Mouse (Mus musculus) limb, embryonic 10.5 days (tissue): ENCODE measurements around the gene Lrit3. TPM values are rescaled to one million over a fixed set of nuclear protein-coding genes. Genes with fewer than 3 reads are reported as not detected.

Experiments used
- DNase-seq: peaks from one replicate; pipeline ENCODE4 v3.0.0-alpha.2; 2017; ENCODE audit warnings: low spot score
- H3K27ac ChIP-seq: fragments of 300-500 bp; sonication (generic); 2 replicates; pipeline ENCODE4 v1.5.1; 2016; ENCODE audit warnings: mild to moderate bottlenecking
- H3K27me3 ChIP-seq: fragments of 300-500 bp; sonication (generic); 2 replicates; pipeline ENCODE4 v1.6.1; 2016; ENCODE audit warnings: low read depth, mild to moderate bottlenecking; ENCODE audit not compliant: poor library complexity, severe bottlenecking
- H3K36me3 ChIP-seq: fragments of 300-500 bp; sonication (generic); 2 replicates; pipeline ENCODE4 v1.6.1; 2016; ENCODE audit warnings: mild to moderate bottlenecking, moderate library complexity
- H3K4me1 ChIP-seq: fragments of 300-500 bp; sonication (generic); 2 replicates; pipeline ENCODE4 v1.6.1; 2016
- H3K4me3 ChIP-seq: fragments of 300-500 bp; sonication (generic); 2 replicates; pipeline ENCODE4 v1.5.1; 2016; ENCODE audit warnings: mild to moderate bottlenecking, moderate library complexity
- H3K9me3 ChIP-seq: fragments of 300-500 bp; sonication (generic); replicated peaks from 2 replicates; pipeline ENCODE4 v1.6.1; 2016; ENCODE audit warnings: mild to moderate bottlenecking
- WGBS: fragments of 180-500 bp; shearing (Covaris S2); methylation state at CpG from one replicate; pipeline ENCODE4 v1.1.7; 2016; 5-methylcytosine and 5-hydroxymethylcytosine counted together
- polyA plus RNA-seq: library from polyadenylated mRNA; unstranded; fragments of >200 nt; fragmentation: Nextera tagmentation; extraction: Ambion mirVana; gene quantifications from 2 replicates; pipeline ENCODE4 v1.2.1, GENCODE M21; 2016

Gene Lrit3
- polyA plus RNA-seq: not detected in 2 replicates

DNA sequence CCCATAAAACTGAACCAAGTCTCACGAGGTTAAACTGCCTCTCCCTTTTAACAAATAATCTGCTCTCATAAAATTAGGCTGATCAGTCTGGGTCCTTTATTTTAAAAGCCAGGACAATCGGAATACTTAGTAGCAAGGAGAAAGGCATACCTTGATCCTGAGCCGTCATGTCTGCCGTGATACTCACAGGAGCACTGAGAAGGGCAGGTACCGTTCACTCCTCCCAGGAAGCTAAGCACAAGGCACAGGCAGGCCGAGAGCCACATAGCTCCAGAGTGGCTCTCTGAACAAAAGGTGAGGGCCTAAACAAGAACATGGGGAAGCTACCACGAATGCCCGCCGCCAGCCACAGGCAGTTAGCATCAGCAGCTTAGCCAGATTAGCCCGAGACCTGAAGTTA is at the start of gene Lrit3:
TSS of gene Lrit3 (minus strand) at position 266 of the 400 bp plus-strand sequence.
- Histone ChIP-seq H3K27ac (no peak within 1 kb of the TSS), H3K9me3 (no peaks in the 10 kb centered on the region), H3K36me3 (no peaks in the 10 kb centered on the region), H3K27me3 (no peaks in the 10 kb centered on the region), H3K4me1 (no peaks in the 10 kb centered on the region), H3K4me3 (no peak within 1 kb of the TSS)
- WGBS: 80% methylated on average over 10 of the region's 10 CpGs
- DNase-seq: no peak

DNA sequence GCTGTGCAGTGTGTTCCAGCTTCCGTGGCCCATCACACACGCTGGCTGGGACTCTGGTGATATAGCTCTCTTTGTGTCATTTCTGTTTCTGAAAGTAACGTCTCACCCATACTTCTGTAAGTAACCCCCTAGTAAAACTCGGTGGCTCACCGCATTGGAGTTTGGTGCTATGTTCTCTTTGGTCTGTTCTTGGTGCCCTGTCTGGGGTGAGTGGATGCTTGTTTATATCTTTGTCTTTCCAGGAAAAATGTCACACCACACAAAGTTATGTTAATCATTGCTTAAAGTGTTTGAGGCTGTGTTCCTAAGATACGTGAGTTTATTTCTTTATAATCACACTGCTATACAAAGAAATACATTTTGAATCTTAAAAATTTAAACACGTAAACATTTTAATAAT is 43.0 kb upstream of the Lrit3 start:
- Histone ChIP-seq H3K27ac (no peak overlapping the region), H3K27me3 (no peaks in the 10 kb centered on the region), H3K4me3 (no peak overlapping the region), H3K4me1 (no peaks in the 10 kb centered on the region), H3K36me3 (no peaks in the 10 kb centered on the region), H3K9me3 (no peaks in the 10 kb centered on the region)
- WGBS: 88% methylated on average over 7 of the region's 7 CpGs
- no peak for DNase-seq

- no peaks in the 10 kb centered on the region for H3K4me1 ChIP-seq
- H3K36me3 ChIP-seq: no peaks in the 10 kb centered on the region
- WGBS: 87% methylated on average over 2 of the region's 2 CpGs
Observed at GRCm38 (mm10) chr3:129845868-129846267, 42.0 kb upstream of the Lrit3 start.

GRCm38 (mm10) chr3:129838017-129838416 is 34.2 kb upstream of the Lrit3 start:
- H3K4me3 ChIP-seq: no peak overlapping the region
- DNase-seq: no peak
- H3K9me3 ChIP-seq: no peaks in the 10 kb centered on the region
- no peaks in the 10 kb centered on the region for H3K27me3 ChIP-seq
- H3K4me1 ChIP-seq: no peaks in the 10 kb centered on the region
- H3K36me3 ChIP-seq: no peaks in the 10 kb centered on the region
- 46% methylated on average over 7 of the region's 7 CpGs for WGBS
- no peak overlapping the region for H3K27ac ChIP-seq

More at GRCm38 (mm10) chr3:129845868-129846267, 42.0 kb upstream of the Lrit3 start:
- Histone ChIP-seq H3K9me3 (no peaks in the 10 kb centered on the region), H3K27ac (no peak overlapping the region), H3K27me3 (no peaks in the 10 kb centered on the region), H3K4me3 (no peak overlapping the region)
- no peak for DNase-seq

- 89% methylated on average over 6 of the region's 6 CpGs for WGBS
- no peaks in the 10 kb centered on the region for H3K36me3 ChIP-seq
- H3K9me3 ChIP-seq: no peaks in the 10 kb centered on the region
- no peak overlapping the region for H3K27ac ChIP-seq
- H3K4me3 ChIP-seq: no peak overlapping the region
- DNase-seq: no peak
- no peaks in the 10 kb centered on the region for H3K27me3 ChIP-seq
- H3K4me1 ChIP-seq: no peaks in the 10 kb centered on the region
Observed at GRCm38 (mm10) chr3:129836965-129837364, 33.1 kb upstream of the Lrit3 start.

DNA sequence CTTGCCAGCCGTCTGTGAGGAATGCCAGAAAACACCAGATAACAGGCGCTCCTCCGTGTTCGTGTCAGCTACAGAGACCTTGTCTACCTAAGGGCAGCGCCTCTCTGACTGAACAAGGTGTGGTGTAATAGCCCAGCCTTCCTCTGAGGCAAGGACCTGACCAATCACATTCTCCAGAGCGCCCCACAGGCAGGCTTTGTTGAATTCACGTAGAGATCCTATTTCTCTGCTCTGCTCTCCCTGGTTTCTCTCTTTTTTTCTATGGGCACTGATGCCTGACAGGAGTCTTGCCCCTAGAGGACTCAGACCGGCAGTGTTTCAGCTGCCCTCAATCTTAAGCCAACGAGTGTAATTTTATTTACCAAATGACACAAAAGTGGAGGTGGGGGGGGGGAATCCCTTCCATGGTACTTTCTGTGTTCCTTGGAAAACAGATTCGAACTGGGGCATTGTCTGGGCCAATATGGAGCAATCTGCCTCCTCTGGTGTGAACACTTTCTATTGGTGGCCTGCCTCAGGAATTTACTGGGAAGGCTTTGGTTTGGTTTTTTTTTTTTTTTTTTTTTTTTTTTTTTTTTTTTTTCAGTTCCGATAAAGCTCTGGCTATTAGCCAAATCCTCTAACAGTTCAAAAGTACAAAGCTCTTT is 32.3 kb upstream of the Lrit3 start:
- no peak overlapping the region for H3K4me3 ChIP-seq

DNA sequence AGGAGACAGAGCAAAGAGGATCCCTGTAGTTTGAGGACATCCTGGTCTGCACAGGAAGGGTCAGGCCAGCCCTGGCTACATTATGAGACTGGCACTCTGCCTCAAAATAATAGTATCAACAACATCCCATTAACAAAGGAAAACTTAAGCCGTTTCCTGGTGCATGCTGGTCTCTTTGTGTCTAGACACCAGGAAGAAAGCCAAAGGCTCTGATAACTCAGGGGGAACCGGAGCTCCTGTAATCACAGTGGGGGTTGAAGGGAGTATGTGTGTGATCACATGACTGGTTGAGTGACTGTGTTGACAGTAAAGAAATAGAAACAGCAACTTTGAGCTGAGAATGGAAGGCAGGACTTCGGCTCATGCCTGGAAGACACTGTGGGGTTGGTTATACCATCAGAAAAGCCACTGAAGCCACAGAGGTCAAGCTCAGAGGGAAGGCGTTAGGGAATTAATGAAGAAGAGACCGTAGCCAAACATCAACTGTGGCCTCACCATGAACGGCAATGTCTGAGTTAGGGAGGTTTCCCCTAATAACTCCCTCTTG is 31.6 kb upstream of the Lrit3 start, which contains the start of gene Cfi:
TSS of gene Cfi (plus strand) at position 497 of the 547 bp plus-strand sequence.
- Histone ChIP-seq H3K9me3 (no peaks in the 10 kb centered on the region), H3K4me3 (no peak within 1 kb of the TSS), H3K36me3 (no peaks in the 10 kb centered on the region), H3K4me1 (0 out of 2 replicates have a peak, but pooled peaks cover 4% of the 10 kb centered on the region), H3K27ac (no peak within 1 kb of the TSS), H3K27me3 (no peaks in the 10 kb centered on the region)
- DNase-seq: no peak
- WGBS: 81% methylated on average over 6 of the region's 6 CpGs

More for the DNA sequence above, 32.3 kb upstream of the Lrit3 start:
- Histone ChIP-seq H3K4me1 (0 out of 2 replicates have a peak, but pooled peaks cover 4% of the 10 kb centered on the region), H3K9me3 (no peaks in the 10 kb centered on the region), H3K36me3 (no peaks in the 10 kb centered on the region), H3K27ac (no peak overlapping the region), H3K27me3 (no peaks in the 10 kb centered on the region)
- no peak for DNase-seq
- 30% methylated on average over 11 of the region's 11 CpGs for WGBS

GRCm38 (mm10) chr3:129831035-129831568 is 27.3 kb upstream of the Lrit3 start, which contains the start of gene Gar1:
TSS of gene Gar1 (minus strand) at chr3:129831396.
- no peaks in the 10 kb centered on the region for H3K27me3 ChIP-seq
- H3K4me3 ChIP-seq: peak within 1 kb of the TSS; percentile 97
- under 1% methylated on average over 60 of the region's 60 CpGs for WGBS
- H3K36me3 ChIP-seq: peaks cover 35% of the 10 kb centered on the region
- peak; percentile 97 for DNase-seq
- H3K27ac ChIP-seq: peak within 1 kb of the TSS; percentile 95
- peaks cover 18% of the 10 kb centered on the region for H3K4me1 ChIP-seq
- no peaks in the 10 kb centered on the region for H3K9me3 ChIP-seq

GRCm38 (mm10) chr3:129830626-129831025 is 26.8 kb upstream of the Lrit3 start:
- H3K4me1 ChIP-seq: peaks cover 18% of the 10 kb centered on the region
- no peak for DNase-seq
- peak overlapping the region; percentile 95 for H3K27ac ChIP-seq
- H3K9me3 ChIP-seq: no peaks in the 10 kb centered on the region
- WGBS: 1% methylated on average over 44 of the region's 45 CpGs
- peaks cover 39% of the 10 kb centered on the region for H3K36me3 ChIP-seq
- H3K4me3 ChIP-seq: peak overlapping the region; percentile 97
- H3K27me3 ChIP-seq: no peaks in the 10 kb centered on the region

DNA sequence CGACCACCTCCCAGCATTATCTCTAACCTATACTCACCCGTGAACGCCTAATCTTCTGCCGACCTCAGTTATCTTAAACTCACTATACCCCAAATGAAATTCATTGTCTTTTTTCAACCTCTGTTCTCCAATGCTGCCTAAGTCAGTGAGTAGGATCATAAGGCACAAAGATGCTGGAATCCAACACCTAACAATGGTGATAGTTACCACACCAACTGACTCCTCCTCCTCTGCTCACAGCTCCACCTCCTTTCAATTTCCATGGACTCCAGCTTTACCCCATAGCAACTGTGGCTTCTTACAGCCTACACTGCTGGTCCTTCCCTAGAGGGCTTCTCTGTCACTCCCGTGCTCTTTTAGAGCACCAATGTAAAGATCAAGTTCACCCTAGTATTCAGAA is 23.9 kb upstream of the Lrit3 start:
- Histone ChIP-seq H3K27me3 (no peaks in the 10 kb centered on the region), H3K9me3 (no peaks in the 10 kb centered on the region), H3K4me1 (peaks cover 18% of the 10 kb centered on the region), H3K27ac (no peak overlapping the region), H3K4me3 (no peak overlapping the region), H3K36me3 (peaks cover 69% of the 10 kb centered on the region)
- WGBS: 93% methylated on average over 5 of the region's 5 CpGs
- DNase-seq: no peak

DNA sequence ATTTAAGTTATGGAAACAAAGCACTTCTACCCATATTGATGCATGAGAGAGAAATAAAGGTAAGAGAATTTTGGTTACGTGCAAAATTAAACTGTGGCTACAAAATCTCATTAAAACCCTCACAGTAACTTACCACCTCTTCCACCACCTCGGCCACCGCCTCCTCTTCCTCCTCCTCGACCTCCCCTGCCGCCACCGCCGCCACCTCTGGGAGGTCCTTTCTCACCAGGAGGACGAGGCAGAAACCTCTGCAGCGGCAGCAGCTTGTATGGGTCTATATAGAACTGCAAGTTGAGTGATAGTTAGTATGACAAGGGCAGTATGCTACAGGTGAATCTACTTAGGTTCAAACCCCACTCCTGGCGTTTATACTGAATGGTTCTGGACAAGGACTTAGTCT is 22.9 kb upstream of the Lrit3 start:
- no peak overlapping the region for H3K27ac ChIP-seq
- H3K4me3 ChIP-seq: no peak overlapping the region
- H3K36me3 ChIP-seq: peaks cover 79% of the 10 kb centered on the region
- H3K9me3 ChIP-seq: no peaks in the 10 kb centered on the region
- WGBS: 91% methylated on average over 10 of the region's 10 CpGs
- no peaks in the 10 kb centered on the region for H3K27me3 ChIP-seq
- no peak for DNase-seq
- H3K4me1 ChIP-seq: peaks cover 17% of the 10 kb centered on the region

- peaks cover 83% of the 10 kb centered on the region for H3K36me3 ChIP-seq
- no peaks in the 10 kb centered on the region for H3K9me3 ChIP-seq
- H3K27me3 ChIP-seq: no peaks in the 10 kb centered on the region
- no peak overlapping the region for H3K27ac ChIP-seq
- no peak overlapping the region for H3K4me3 ChIP-seq
- DNase-seq: no peak
- WGBS: 93% methylated on average over 10 of the region's 10 CpGs
- peaks cover 10% of the 10 kb centered on the region for H3K4me1 ChIP-seq
Observed at GRCm38 (mm10) chr3:129824891-129825290, 21.1 kb upstream of the Lrit3 start.

GRCm38 (mm10) chr3:129824146-129824545 is 20.3 kb upstream of the Lrit3 start:
- Histone ChIP-seq H3K36me3 (peaks cover 81% of the 10 kb centered on the region), H3K27me3 (no peaks in the 10 kb centered on the region), H3K4me3 (no peak overlapping the region), H3K4me1 (0 out of 2 replicates have a peak, but pooled peaks cover 2% of the 10 kb centered on the region), H3K9me3 (no peaks in the 10 kb centered on the region), H3K27ac (no peak overlapping the region)
- DNase-seq: no peak
- WGBS: 97% methylated on average over 4 of the region's 4 CpGs
